Mouse (Mus musculus) heart, adult 11 months (tissue): Measurements from ENCODE around the gene Zdhhc22.

Experiments
- DNase-seq: peaks from one replicate; pipeline ENCODE4 v3.0.0; 2022

Zdhhc22 gene

DNA sequence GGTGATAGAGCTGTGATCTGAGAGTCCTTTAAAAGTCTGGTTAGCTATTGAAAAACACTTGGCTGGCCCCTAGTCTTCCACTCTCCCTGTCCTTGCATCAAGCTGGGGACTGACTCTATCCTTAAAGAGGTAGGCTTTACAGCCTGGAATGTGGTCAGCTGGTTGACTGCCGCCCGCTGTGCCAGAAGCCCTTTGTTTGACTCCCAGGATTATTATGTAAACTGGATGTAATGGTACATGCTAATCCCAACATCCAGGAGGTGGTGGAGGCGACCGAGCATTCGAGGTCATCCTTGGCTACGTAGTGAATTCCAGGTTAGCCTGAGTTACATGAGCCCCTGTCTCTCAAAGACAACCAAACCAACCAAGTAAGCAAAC is 57.7 kb downstream of the Zdhhc22 start:
- peak; percentile 99 for DNase-seq

DNA sequence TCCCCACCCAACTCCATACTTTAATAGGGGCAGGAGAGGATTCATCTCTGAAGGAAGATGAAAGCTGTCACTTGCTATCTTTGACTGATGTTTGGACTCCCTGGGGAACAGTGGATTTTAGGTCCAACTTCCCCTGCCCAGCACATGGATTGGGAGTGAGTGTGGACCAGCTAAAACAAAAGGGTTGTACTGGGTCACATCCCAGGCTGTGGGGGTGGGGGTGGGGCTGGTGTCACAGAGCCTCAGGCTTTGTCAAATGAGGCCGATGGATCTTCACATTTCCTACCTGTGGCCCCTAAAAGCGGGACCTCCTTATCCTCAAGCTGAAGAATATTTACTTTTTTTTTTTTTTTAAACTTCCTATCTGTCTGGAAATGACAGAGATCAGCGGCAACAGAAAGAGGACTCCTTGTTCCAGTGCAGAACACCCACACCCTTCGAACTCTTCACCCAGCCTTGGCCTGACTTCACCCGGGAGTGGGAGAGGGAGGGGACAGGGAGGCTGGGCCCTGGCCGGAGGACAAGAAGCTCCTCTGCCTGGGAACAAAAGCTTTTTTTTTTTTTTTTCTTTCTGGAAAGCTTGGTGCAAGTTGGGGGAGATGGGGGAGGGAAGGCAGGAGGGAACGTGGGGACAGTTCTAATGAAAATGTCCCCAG is 58.2 kb downstream of the Zdhhc22 start:
- DNase-seq: peak; percentile 100

DNA sequence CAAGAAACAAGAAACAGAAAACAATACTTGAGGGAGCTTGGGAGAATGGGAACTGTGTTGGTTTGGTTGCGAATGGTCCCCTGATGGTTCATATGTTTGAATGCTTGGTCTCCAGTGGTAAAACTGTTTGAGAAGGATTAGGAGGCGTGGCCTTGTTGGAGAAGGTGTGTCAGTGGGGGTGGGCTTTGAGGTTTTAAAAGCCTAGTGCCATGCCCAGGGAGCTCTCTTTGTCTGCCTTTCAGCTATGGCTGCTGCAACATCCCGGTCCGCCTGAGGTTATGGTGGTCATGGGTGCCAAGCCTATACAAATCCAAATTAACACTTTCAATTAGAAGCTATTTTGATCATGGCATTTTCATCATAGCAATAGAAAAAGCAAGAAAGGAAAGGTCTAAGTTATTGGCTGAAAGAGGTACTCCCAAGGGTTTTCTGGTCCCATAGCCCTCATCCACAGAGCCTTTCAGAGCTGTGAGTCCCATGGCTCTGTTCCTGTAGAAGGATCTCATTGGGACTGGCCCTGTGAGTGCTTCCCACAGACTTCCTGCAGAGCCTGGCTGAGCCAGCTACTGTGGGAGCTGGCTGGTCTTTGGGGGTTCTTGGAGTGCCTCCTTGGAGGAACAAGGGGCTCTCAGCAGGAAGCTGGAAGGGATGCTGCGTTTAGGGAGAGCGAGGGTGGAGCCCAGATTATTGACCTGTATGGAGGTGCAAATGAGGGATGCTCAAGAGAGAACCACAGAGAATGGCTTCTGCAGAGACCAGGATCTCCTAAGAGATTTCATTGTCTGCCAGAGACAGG is 59.1 kb downstream of the Zdhhc22 start:
- DNase-seq: peak; percentile 98
